Mouse (Mus musculus): Measurements from ENCODE around the gene Ushbp1. TPM values are rescaled to one million over a fixed set of nuclear protein-coding genes. Genes with fewer than 3 reads are reported as not detected.

The Ushbp1 gene
- polyA plus RNA-seq, 1 experiment from 2014 or later = 20.6 TPM

GRCm38 (mm10) chr8:71383860-71384259 is 11.7 kb downstream of the Ushbp1 start:
- H3K4me2 ChIP-seq (ENCODE audit: low read depth, low read length) = no peak overlapping the region
- no peaks in the 10 kb centered on the region for H3K9me3 ChIP-seq (replicated peaks; ENCODE audit: control insufficient read depth, low read length)
- H3K4me1 ChIP-seq (ENCODE audit: control insufficient read depth, insufficient read depth, low read length) = peaks cover 16% of the 10 kb centered on the region
- H3K27ac ChIP-seq (ENCODE audit: low read length) = no peak overlapping the region
- H3K27me3 ChIP-seq (ENCODE audit: control insufficient read depth, insufficient read depth, low read length) = no peaks in the 10 kb centered on the region
- H3K36me3 ChIP-seq (ENCODE audit: control insufficient read depth, insufficient read depth) = no peaks in the 10 kb centered on the region
- no peak overlapping the region for H3K4me3 ChIP-seq (ENCODE audit: low read length)
- WGBS = 69% methylated on average over 3 of the region's 3 CpGs
- no peak overlapping the region for H3K9ac ChIP-seq (ENCODE audit: low read length)
- no peak for ATAC-seq (replicated peaks; ENCODE audit: extremely low read depth, insufficient read depth, low FRiP score)

- Histone ChIP-seq H3K9me3 (replicated peaks; ENCODE audit: control insufficient read depth, low read length) (no peaks in the 10 kb centered on the region), H3K4me3 (ENCODE audit: low read length) (no peak overlapping the region), H3K4me1 (ENCODE audit: control insufficient read depth, insufficient read depth, low read length) (peaks cover 17% of the 10 kb centered on the region), H3K9ac (ENCODE audit: low read length) (0 out of 2 replicates have a peak overlapping the region, but pooled peaks have one; percentile 27), H3K4me2 (ENCODE audit: low read depth, low read length) (no peak overlapping the region), H3K36me3 (ENCODE audit: control insufficient read depth, insufficient read depth) (no peaks in the 10 kb centered on the region), H3K27me3 (ENCODE audit: control insufficient read depth, insufficient read depth, low read length) (no peaks in the 10 kb centered on the region), H3K27ac (ENCODE audit: low read length) (no peak overlapping the region)
- ATAC-seq (replicated peaks; ENCODE audit: extremely low read depth, insufficient read depth, low FRiP score) = no peak
- WGBS = 53% methylated on average over 12 of the region's 12 CpGs
These were observed 12.2 kb downstream of the Ushbp1 start for GRCm38 (mm10) chr8:71383396-71383795.

GRCm38 (mm10) chr8:71381971-71382961 is 13.3 kb downstream of the Ushbp1 start:
- Histone ChIP-seq H3K9ac (ENCODE audit: low read length) (peak overlapping the region; percentile 93), H3K4me2 (ENCODE audit: low read depth, low read length) (peak overlapping the region; percentile 91), H3K36me3 (ENCODE audit: control insufficient read depth, insufficient read depth) (0 out of 2 replicates have a peak, but pooled peaks cover 5% of the 10 kb centered on the region), H3K27me3 (ENCODE audit: control insufficient read depth, insufficient read depth, low read length) (no peaks in the 10 kb centered on the region), H3K9me3 (replicated peaks; ENCODE audit: control insufficient read depth, low read length) (no peaks in the 10 kb centered on the region), H3K27ac (ENCODE audit: low read length) (peak overlapping the region; percentile 87), H3K4me1 (ENCODE audit: control insufficient read depth, insufficient read depth, low read length) (peaks cover 17% of the 10 kb centered on the region), H3K4me3 (ENCODE audit: low read length) (peak overlapping the region; percentile 86)
- ATAC-seq (replicated peaks; ENCODE audit: extremely low read depth, insufficient read depth, low FRiP score) = peak; percentile 91
- 4% methylated on average over 67 of the region's 80 CpGs for WGBS

- ATAC-seq (replicated peaks; ENCODE audit: extremely low read depth, insufficient read depth, low FRiP score) = peak; percentile 31
- Histone ChIP-seq H3K9me3 (replicated peaks; ENCODE audit: control insufficient read depth, low read length) (no peaks in the 10 kb centered on the region), H3K27me3 (ENCODE audit: control insufficient read depth, insufficient read depth, low read length) (no peaks in the 10 kb centered on the region), H3K27ac (ENCODE audit: low read length) (peak within 1 kb of the TSS; percentile 89), H3K4me3 (ENCODE audit: low read length) (peak within 1 kb of the TSS; percentile 86), H3K9ac (ENCODE audit: low read length) (peak within 1 kb of the TSS; percentile 93), H3K4me1 (ENCODE audit: control insufficient read depth, insufficient read depth, low read length) (peaks cover 22% of the 10 kb centered on the region), H3K36me3 (ENCODE audit: control insufficient read depth, insufficient read depth) (0 out of 2 replicates have a peak, but pooled peaks cover 5% of the 10 kb centered on the region), H3K4me2 (ENCODE audit: low read depth, low read length) (peak within 1 kb of the TSS; percentile 91)
- WGBS = 1% methylated on average over 72 of the region's 89 CpGs
These were observed 14.1 kb downstream of the Ushbp1 start, which contains the start of gene Nr2f6 for GRCm38 (mm10) chr8:71381421-71381970. Gene Nr2f6 (minus strand): TSS chr8:71381960.

- peak overlapping the region; percentile 89 for H3K27ac ChIP-seq (ENCODE audit: low read length)
- no peak for ATAC-seq (replicated peaks; ENCODE audit: extremely low read depth, insufficient read depth, low FRiP score)
- H3K4me3 ChIP-seq (ENCODE audit: low read length) = peak overlapping the region; percentile 86
- H3K4me1 ChIP-seq (ENCODE audit: control insufficient read depth, insufficient read depth, low read length) = peaks cover 32% of the 10 kb centered on the region
- no peaks in the 10 kb centered on the region for H3K27me3 ChIP-seq (ENCODE audit: control insufficient read depth, insufficient read depth, low read length)
- peak overlapping the region; percentile 91 for H3K4me2 ChIP-seq (ENCODE audit: low read depth, low read length)
- WGBS = 2% methylated on average over 72 of the region's 72 CpGs
- H3K36me3 ChIP-seq (ENCODE audit: control insufficient read depth, insufficient read depth) = 0 out of 2 replicates have a peak, but pooled peaks cover 5% of the 10 kb centered on the region
- peak overlapping the region; percentile 93 for H3K9ac ChIP-seq (ENCODE audit: low read length)
- no peaks in the 10 kb centered on the region for H3K9me3 ChIP-seq (replicated peaks; ENCODE audit: control insufficient read depth, low read length)
These were observed 15.1 kb downstream of the Ushbp1 start for GRCm38 (mm10) chr8:71380178-71381171.

- H3K4me1 ChIP-seq (ENCODE audit: control insufficient read depth, insufficient read depth, low read length) = peaks cover 35% of the 10 kb centered on the region
- peaks cover 8% of the 10 kb centered on the region; the same call in 1 of the 2 replicates for H3K36me3 ChIP-seq (ENCODE audit: control insufficient read depth, insufficient read depth)
- H3K9me3 ChIP-seq (replicated peaks; ENCODE audit: control insufficient read depth, low read length) = no peaks in the 10 kb centered on the region
- H3K27me3 ChIP-seq (ENCODE audit: control insufficient read depth, insufficient read depth, low read length) = no peaks in the 10 kb centered on the region
- H3K9ac ChIP-seq (ENCODE audit: low read length) = peak overlapping the region; percentile 93
- no peak overlapping the region for H3K27ac ChIP-seq (ENCODE audit: low read length)
- H3K4me3 ChIP-seq (ENCODE audit: low read length) = peak overlapping the region; percentile 86
- peak overlapping the region; percentile 91 for H3K4me2 ChIP-seq (ENCODE audit: low read depth, low read length)
- WGBS = 49% methylated on average over 3 of the region's 3 CpGs
- ATAC-seq (replicated peaks; ENCODE audit: extremely low read depth, insufficient read depth, low FRiP score) = no peak
These were observed 16.0 kb downstream of the Ushbp1 start for GRCm38 (mm10) chr8:71379512-71380075.

- Histone ChIP-seq H3K27me3 (ENCODE audit: control insufficient read depth, insufficient read depth, low read length) (no peaks in the 10 kb centered on the region), H3K4me3 (ENCODE audit: low read length) (no peak overlapping the region), H3K4me1 (ENCODE audit: control insufficient read depth, insufficient read depth, low read length) (peaks cover 35% of the 10 kb centered on the region), H3K27ac (ENCODE audit: low read length) (no peak overlapping the region), H3K36me3 (ENCODE audit: control insufficient read depth, insufficient read depth) (peaks cover 12% of the 10 kb centered on the region), H3K9me3 (replicated peaks; ENCODE audit: control insufficient read depth, low read length) (no peaks in the 10 kb centered on the region), H3K9ac (ENCODE audit: low read length) (no peak overlapping the region; the same call in 1 of the 2 replicates), H3K4me2 (ENCODE audit: low read depth, low read length) (peak overlapping the region; percentile 91)
- 92% methylated on average over 4 of the region's 4 CpGs for WGBS
- no peak for ATAC-seq (replicated peaks; ENCODE audit: extremely low read depth, insufficient read depth, low FRiP score)
These were observed 16.6 kb downstream of the Ushbp1 start for GRCm38 (mm10) chr8:71379008-71379407.

GRCm38 (mm10) chr8:71376423-71377030 is 19.1 kb downstream of the Ushbp1 start:
- H3K36me3 ChIP-seq (ENCODE audit: control insufficient read depth, insufficient read depth) = peaks cover 17% of the 10 kb centered on the region
- no peak for ATAC-seq (replicated peaks; ENCODE audit: extremely low read depth, insufficient read depth, low FRiP score)
- H3K4me2 ChIP-seq (ENCODE audit: low read depth, low read length) = peak overlapping the region; percentile 57; the same call in 1 of the 2 replicates
- H3K9ac ChIP-seq (ENCODE audit: low read length) = 0 out of 2 replicates have a peak overlapping the region, but pooled peaks have one; percentile 22
- H3K27me3 ChIP-seq (ENCODE audit: control insufficient read depth, insufficient read depth, low read length) = no peaks in the 10 kb centered on the region
- peaks cover 30% of the 10 kb centered on the region for H3K4me1 ChIP-seq (ENCODE audit: control insufficient read depth, insufficient read depth, low read length)
- H3K4me3 ChIP-seq (ENCODE audit: low read length) = peak overlapping the region; percentile 28
- no peak overlapping the region for H3K27ac ChIP-seq (ENCODE audit: low read length)
- no peaks in the 10 kb centered on the region for H3K9me3 ChIP-seq (replicated peaks; ENCODE audit: control insufficient read depth, low read length)
- WGBS = 55% methylated on average over 8 of the region's 8 CpGs
